Comparison of ENCODE assay signal across 17 mouse cellular contexts in genomic region chr5:73270612-73271011, GRCm38 (mm10).
"Had no signal": no experiment of that assay in that cellular context is flagged by ENCODE, and none has a peak within 500 bp of the region (broad histone marks: within the 10 kb centered on the region; RNA-seq: fewer than 3 reads in every experiment).

No protein-coding gene starts in this region.

- H3K27ac ChIP-seq: limb, embryonic 12.5 days; liver, embryonic 13.5 days; macrophage; midbrain, embryonic 15.5 days; neural tube, embryonic 12.5 days had no signal

- H3K4me2 ChIP-seq: limb, embryonic 12.5 days; liver, embryonic 13.5 days; midbrain, embryonic 11.5 days; midbrain, embryonic 15.5 days; neural tube, embryonic 12.5 days had no signal

- ATAC-seq: liver, postnatal 0 days; midbrain, embryonic 15.5 days had no signal

- H3K4me1 ChIP-seq: liver, embryonic 13.5 days; midbrain, embryonic 15.5 days; neural tube, embryonic 12.5 days had no signal

- H3K4me3 ChIP-seq: limb, embryonic 12.5 days; liver, embryonic 13.5 days; megakaryocyte, embryonic 14.5 days; midbrain, embryonic 15.5 days; neural tube, embryonic 12.5 days had no signal

- H3K36me3 ChIP-seq: limb, embryonic 12.5 days; liver, embryonic 13.5 days; midbrain, embryonic 15.5 days; neural tube, embryonic 12.5 days had no signal

- H3K9ac ChIP-seq: limb, embryonic 12.5 days; liver, embryonic 13.5 days; liver, postnatal 0 days; midbrain, embryonic 15.5 days; neural tube, embryonic 12.5 days had no signal

- DNase-seq: kidney, postnatal 10 days; layer of hippocampus, adult 9-11 months; layer of hippocampus, postnatal 36 days; liver; liver, embryonic 13.5 days; liver, postnatal 0 days; retina, postnatal 1 day; right cerebral cortex, postnatal 4 days; spleen, adult 18-20 months; thymus, adult 2 months; thymus, postnatal 25 days had no signal

- H3K27me3 ChIP-seq: limb, embryonic 12.5 days; midbrain, embryonic 15.5 days; neural tube, embryonic 12.5 days had no signal

- H3K9me3 ChIP-seq: liver, embryonic 13.5 days; midbrain, embryonic 15.5 days; neural tube, embryonic 12.5 days had no signal
